Mouse (Mus musculus): ENCODE measurements around the gene Inka2.

DNA sequence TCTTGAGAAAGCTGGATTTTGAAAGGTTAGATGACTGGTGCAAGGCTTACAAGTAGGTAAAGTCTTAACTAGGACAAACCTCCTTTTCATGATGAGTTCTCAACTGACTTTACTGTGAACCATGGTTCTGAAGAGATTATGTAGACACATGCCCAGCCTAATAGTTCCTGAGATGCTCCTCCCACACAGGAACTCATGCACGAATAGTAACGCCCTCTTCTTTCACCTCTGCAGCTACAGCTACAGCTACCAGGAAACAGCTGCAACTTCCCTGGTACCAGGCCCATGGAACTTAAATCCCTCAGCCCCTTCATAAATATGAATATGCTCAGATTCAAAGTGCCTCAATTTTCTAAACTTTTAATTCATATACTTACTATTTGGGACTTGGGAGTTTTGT, 28.5 kb upstream of the Inka2 start:
- TF ChIP-seq EP300 (IDR thresholded peaks at IDR 0.05; ENCODE audit: low read depth), result no peak
- no peak for TF ChIP-seq CTCF (IDR thresholded peaks at IDR 0.05; ENCODE audit: low read depth)

Data from liver, postnatal 0 days (tissue).